Mouse (Mus musculus): ENCODE data around the gene Akap2.

Akap2 gene

GRCm38 (mm10) chr4:57904211-57904610, 186.8 kb downstream of the Akap2 start:
- in situ Hi-C loops (cut with MboI, MseI) = loop anchor here (10.0 kb wide), 2 partner anchors 171 to 229 kb away; no protein-coding TSS in a partner anchor

- in situ Hi-C loops (cut with MboI, MseI) = loop anchor here (10.0 kb wide), 2 partner anchors 170 to 230 kb away; no protein-coding TSS in a partner anchor
Observed at GRCm38 (mm10) chr4:57904638-57905037, 187.2 kb downstream of the Akap2 start.

- in situ Hi-C loops (cut with MboI, MseI) = loop anchor here (10.0 kb wide), 2 partner anchors 168 to 232 kb away; no protein-coding TSS in a partner anchor
Observed at GRCm38 (mm10) chr4:57906708-57907107, 189.3 kb downstream of the Akap2 start.

GRCm38 (mm10) chr4:57908860-57909259, 191.4 kb downstream of the Akap2 start:
- in situ Hi-C loops (cut with MboI, MseI) = loop anchor here (10.0 kb wide), 2 partner anchors 166 to 234 kb away; no protein-coding TSS in a partner anchor

GRCm38 (mm10) chr4:57913021-57913420, 195.6 kb downstream of the Akap2 start:
- in situ Hi-C loops (cut with MboI, MseI) = no loop called here

- in situ Hi-C loops (cut with MboI, MseI) = no loop called here
Observed at GRCm38 (mm10) chr4:57914193-57915190, 197.0 kb downstream of the Akap2 start.

- in situ Hi-C loops (cut with MboI, MseI) = no loop called here
Observed at GRCm38 (mm10) chr4:57915216-57915965, 197.9 kb downstream of the Akap2 start.

GRCm38 (mm10) chr4:57916201-57916661, 198.8 kb downstream of the Akap2 start, which contains the start of gene D630039A03Rik:
Gene D630039A03Rik, minus strand, starts transcription at chr4:57916297.
- in situ Hi-C loops (cut with MboI, MseI) = no loop called here

- in situ Hi-C loops (cut with MboI, MseI) = no loop called here
Observed at GRCm38 (mm10) chr4:57916711-57917110, 199.3 kb downstream of the Akap2 start.

GRCm38 (mm10) chr4:57919494-57920423, 202.3 kb downstream of the Akap2 start:
- in situ Hi-C loops (cut with MboI, MseI) = no loop called here

GRCm38 (mm10) chr4:57920522-57920921, 203.1 kb downstream of the Akap2 start:
- in situ Hi-C loops (cut with MboI, MseI) = no loop called here

- in situ Hi-C loops (cut with MboI, MseI) = no loop called here
Observed at GRCm38 (mm10) chr4:57922171-57922570, 204.7 kb downstream of the Akap2 start.

- in situ Hi-C loops (cut with MboI, MseI) = no loop called here
Observed at GRCm38 (mm10) chr4:57924556-57925071, 207.2 kb downstream of the Akap2 start.

GRCm38 (mm10) chr4:57927464-57928205, 210.2 kb downstream of the Akap2 start:
- in situ Hi-C loops (cut with MboI, MseI) = no loop called here

- in situ Hi-C loops (cut with MboI, MseI) = no loop called here
Observed at GRCm38 (mm10) chr4:57930559-57931170, 213.2 kb downstream of the Akap2 start.

GRCm38 (mm10) chr4:57934181-57934580, 216.7 kb downstream of the Akap2 start:
- in situ Hi-C loops (cut with MboI, MseI) = no loop called here

GRCm38 (mm10) chr4:57937292-57937691, 219.8 kb downstream of the Akap2 start:
- in situ Hi-C loops (cut with MboI, MseI) = no loop called here

GRCm38 (mm10) chr4:57940631-57941030, 223.2 kb downstream of the Akap2 start:
- in situ Hi-C loops (cut with MboI, MseI) = no loop called here

GRCm38 (mm10) chr4:57942892-57943291, 225.4 kb downstream of the Akap2 start:
- in situ Hi-C loops (cut with MboI, MseI) = no loop called here

Data from regulatory T cell (primary cell).